Mouse (Mus musculus) testis, adult 2 months (tissue): Measurements from ENCODE around the gene Ccdc155.

Source experiments
- CTCF ChIP-seq: fragments of 200-500 bp; IDR thresholded peaks from 2 replicates; pipeline ENCODE4 v1.5.1; 2012; ENCODE audit warnings: low read depth, mild to moderate bottlenecking, inconsistent platforms, low read length, moderate library complexity; ENCODE audit not compliant: control insufficient read depth, insufficient read depth, insufficient replicate concordance
- POLR2A ChIP-seq: fragments of 200-500 bp; IDR thresholded peaks from 2 replicates; pipeline ENCODE4 v1.6.1; 2012; ENCODE audit warnings: low read depth, mild to moderate bottlenecking, inconsistent platforms, low read length, moderate library complexity; ENCODE audit not compliant: control insufficient read depth

DNA sequence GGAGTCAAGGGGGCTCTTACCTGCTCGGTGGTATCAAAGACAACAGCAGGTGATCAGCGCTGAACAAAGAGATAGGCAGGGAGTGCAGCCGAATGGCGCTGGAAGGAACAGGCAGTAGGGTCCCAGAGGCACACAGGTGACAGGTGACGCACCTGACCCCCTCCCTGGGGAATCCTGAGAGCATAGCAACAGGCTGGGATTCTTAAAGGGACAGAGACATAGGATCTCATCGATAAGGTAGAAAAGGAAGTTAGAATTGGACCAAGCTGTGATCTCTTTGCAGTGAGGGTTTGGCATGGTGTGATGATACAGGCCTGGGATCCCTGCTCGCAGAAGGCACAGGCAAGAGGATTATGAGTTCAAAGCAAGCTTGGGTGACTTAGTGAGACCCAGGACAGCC is 25.2 kb downstream of the Ccdc155 start, which contains the start of gene Gfy:
- no peak for TF ChIP-seq POLR2A
- TF ChIP-seq CTCF: no peak
